Mouse (Mus musculus): ENCODE data around the gene Brf1. TPM values are rescaled to one million over a fixed set of nuclear protein-coding genes. Genes with fewer than 3 reads are reported as not detected.
A peak's percentile ranks its signal among the peaks of the same experiment; 100 is the strongest.

Brf1 gene
- polyA plus RNA-seq, 1 experiment from 2014 or later, result 58.1 TPM

DNA sequence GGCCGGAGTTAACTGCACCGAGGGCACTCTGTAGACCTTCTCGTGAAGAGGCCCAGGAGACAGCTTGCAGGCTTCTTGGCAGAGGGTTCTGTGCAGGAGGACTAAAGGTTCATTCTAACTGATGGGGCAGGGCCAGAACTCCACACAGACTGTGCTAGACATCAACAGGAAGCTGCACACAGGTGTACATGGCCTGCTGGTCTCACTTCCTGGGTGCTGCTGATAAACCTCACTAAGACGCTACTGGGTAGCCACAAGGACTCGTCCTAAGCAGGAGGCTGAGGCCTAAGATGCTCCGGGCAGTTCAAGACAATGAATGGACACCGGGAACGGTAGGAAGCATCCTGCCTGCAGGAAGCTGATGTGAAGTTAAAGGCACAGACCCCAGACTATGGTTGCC is 41.1 kb downstream of the Brf1 start:
- no peak for DNase-seq (ENCODE audit: extremely low spot score, low spot score)
- Histone ChIP-seq H3K4me1 (peaks cover 9% of the 10 kb centered on the region), H3K27me3 (ENCODE audit: poor library complexity, severe bottlenecking) (no peaks in the 10 kb centered on the region), H3K27ac (no peak overlapping the region), H3K9me3 (no peaks in the 10 kb centered on the region), H3K4me3 (no peak overlapping the region), H3K36me3 (replicated peaks) (peaks cover 76% of the 10 kb centered on the region)
- WGBS, result 86% methylated on average over 8 of the region's 8 CpGs

DNA sequence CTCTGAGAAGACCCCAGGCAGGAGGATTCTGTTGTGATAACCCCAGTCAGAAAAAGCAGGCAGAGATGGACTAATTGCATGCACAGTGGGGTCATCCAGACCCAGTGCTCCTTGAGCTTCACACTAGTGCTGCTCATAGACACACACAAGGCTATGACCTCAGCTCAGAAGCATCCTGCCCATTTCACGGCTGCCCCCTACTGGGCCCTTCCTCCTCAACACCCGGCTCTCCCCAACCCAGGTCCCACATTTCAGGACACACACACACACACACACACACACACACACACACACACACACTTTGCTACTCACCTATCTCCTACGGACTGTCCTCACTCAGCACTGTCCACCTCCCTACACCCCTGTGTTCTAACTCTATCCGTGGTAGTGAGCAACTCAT is 42.2 kb downstream of the Brf1 start:
- peak overlapping the region; percentile 37; the same call in 1 of the 2 replicates for H3K27ac ChIP-seq
- H3K27me3 ChIP-seq (ENCODE audit: poor library complexity, severe bottlenecking), result no peaks in the 10 kb centered on the region
- H3K4me3 ChIP-seq, result no peak overlapping the region
- peaks cover 67% of the 10 kb centered on the region for H3K36me3 ChIP-seq (replicated peaks)
- peak; percentile 45 for DNase-seq (ENCODE audit: extremely low spot score, low spot score)
- H3K4me1 ChIP-seq, result peaks cover 9% of the 10 kb centered on the region
- WGBS, result 37% methylated on average over 4 of the region's 4 CpGs
- H3K9me3 ChIP-seq, result no peaks in the 10 kb centered on the region

DNA sequence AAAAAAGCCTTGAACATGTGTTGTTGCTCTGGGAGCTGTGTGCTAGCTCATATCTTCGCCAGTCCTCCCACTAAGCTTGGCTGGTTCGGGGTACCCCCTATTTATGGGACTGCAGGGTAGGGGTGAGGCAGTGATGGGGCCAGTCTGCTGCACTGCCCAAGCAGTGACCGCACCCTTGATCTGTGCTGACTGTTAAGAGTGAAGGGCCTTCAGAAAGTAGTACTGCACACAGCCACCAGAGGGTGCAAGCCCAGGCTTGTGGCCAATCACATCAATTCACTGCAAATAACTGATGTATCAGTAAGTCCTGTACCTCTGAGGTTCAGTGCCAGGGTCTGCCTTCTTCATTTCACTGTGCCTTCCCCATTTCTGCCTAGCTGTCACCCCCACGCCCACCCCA is 44.7 kb downstream of the Brf1 start:
- H3K27ac ChIP-seq, result no peak overlapping the region
- H3K9me3 ChIP-seq, result no peaks in the 10 kb centered on the region
- DNase-seq (ENCODE audit: extremely low spot score, low spot score), result peak; percentile 76
- H3K27me3 ChIP-seq (ENCODE audit: poor library complexity, severe bottlenecking), result peaks cover 11% of the 10 kb centered on the region; the same call in 1 of the 2 replicates
- H3K4me3 ChIP-seq, result no peak overlapping the region
- H3K4me1 ChIP-seq, result peaks cover 27% of the 10 kb centered on the region
- 40% methylated on average over 4 of the region's 4 CpGs for WGBS
- peaks cover 42% of the 10 kb centered on the region for H3K36me3 ChIP-seq (replicated peaks)

DNA sequence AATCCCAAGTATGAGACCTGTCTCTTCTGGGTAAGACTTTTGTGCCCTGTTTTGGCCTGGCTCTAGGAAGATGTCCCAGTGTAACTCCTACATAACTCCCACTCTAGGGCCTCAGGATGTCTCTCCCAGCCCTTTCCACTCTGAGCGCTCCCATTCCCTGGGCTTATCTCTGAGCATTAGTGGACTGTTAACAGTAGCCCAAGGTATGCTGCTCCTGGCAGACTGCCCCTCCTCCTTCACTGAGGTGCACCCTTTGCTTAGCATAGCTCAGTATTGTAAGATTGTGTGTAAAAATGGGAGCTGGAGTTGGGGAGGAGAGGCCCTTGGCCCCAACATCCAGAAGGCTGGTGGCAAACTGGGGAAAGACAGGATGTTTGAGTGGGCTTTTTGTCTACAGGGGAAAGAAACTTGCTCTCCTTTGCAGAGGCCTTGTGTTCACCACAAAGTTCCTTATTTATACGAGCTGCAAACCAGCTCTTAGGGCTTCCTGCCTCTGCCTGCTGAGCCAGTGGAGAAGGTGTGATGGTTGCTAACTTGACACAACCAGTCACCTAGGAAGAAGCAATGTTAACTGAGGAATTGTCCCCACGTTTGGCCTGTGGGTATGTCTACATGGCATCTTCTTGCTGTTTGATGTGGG is 47.5 kb downstream of the Brf1 start:
- H3K27ac ChIP-seq, result 0 out of 2 replicates have a peak overlapping the region, but pooled peaks have one; percentile 48
- no peaks in the 10 kb centered on the region for H3K9me3 ChIP-seq
- peaks cover 11% of the 10 kb centered on the region; the same call in 1 of the 2 replicates for H3K27me3 ChIP-seq (ENCODE audit: poor library complexity, severe bottlenecking)
- DNase-seq (ENCODE audit: extremely low spot score, low spot score), result no peak
- 79% methylated on average over 3 of the region's 3 CpGs for WGBS
- H3K4me1 ChIP-seq, result peaks cover 44% of the 10 kb centered on the region
- H3K36me3 ChIP-seq (replicated peaks), result peaks cover 16% of the 10 kb centered on the region
- H3K4me3 ChIP-seq, result no peak overlapping the region

DNA sequence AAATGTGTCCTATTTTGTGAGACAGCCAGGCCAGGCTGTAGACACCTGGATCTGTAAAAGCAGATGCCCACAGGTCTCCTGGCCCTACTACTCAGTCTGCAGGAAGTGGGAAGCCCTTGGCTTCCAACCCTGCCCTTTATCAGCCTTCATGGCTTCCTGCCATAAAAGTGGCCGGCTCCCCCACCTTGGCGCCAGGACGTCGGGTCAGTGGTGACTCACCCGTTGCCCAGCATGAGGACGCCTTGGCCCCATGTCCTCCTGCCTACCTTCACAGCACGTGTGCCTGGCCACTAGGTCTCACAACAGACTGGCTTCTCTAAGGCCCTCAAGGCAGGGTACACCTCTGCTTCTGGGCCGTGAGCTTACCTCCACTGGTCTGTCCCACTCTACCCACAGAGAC is 48.1 kb downstream of the Brf1 start:
- Histone ChIP-seq H3K9me3 (no peaks in the 10 kb centered on the region), H3K36me3 (replicated peaks) (peaks cover 11% of the 10 kb centered on the region), H3K4me1 (peaks cover 49% of the 10 kb centered on the region), H3K27me3 (ENCODE audit: poor library complexity, severe bottlenecking) (peaks cover 11% of the 10 kb centered on the region; the same call in 1 of the 2 replicates), H3K27ac (0 out of 2 replicates have a peak overlapping the region, but pooled peaks have one; percentile 48), H3K4me3 (no peak overlapping the region)
- DNase-seq (ENCODE audit: extremely low spot score, low spot score), result no peak
- WGBS, result 84% methylated on average over 8 of the region's 8 CpGs

DNA sequence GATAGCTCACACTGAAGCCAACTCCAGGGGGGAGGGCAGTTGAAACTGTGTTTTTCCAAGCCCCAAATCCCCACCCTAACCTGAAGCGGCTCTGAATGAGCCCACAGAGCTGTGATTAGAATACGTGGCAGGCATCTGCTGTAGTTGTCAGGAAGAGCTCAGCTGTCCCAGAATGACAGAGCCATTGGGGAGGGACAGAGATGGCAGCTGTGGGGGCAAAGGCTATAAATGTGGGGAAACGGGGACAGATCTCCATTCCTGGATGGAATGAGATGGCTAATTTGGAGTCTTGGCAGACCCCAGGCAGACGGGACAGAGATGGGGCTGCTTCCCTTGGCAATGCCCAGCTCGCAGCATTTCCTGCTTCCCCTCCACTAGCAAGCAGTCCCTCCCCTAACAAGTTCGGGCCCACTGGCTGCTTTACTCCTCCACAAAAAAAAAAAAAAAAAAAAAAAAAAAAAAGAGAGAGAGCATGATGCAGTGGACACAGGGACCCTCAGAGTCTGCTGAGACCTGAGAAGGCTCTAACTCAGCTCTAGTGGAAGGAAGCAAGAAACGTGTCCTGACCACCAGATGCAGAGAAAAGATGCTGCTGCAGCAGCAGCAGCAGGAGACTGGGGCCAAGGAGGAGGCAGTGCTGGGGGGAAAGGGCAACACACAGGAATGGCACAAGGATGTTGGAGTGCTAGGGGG is 49.2 kb downstream of the Brf1 start:
- Histone ChIP-seq H3K27me3 (ENCODE audit: poor library complexity, severe bottlenecking) (peaks cover 16% of the 10 kb centered on the region), H3K36me3 (replicated peaks) (0 out of 2 replicates have a peak, but pooled peaks cover 3% of the 10 kb centered on the region), H3K9me3 (no peaks in the 10 kb centered on the region), H3K4me3 (peak overlapping the region; percentile 75), H3K4me1 (peaks cover 52% of the 10 kb centered on the region), H3K27ac (peak overlapping the region; percentile 96)
- DNase-seq (ENCODE audit: extremely low spot score, low spot score), result no peak
- WGBS, result 31% methylated on average over 7 of the region's 7 CpGs

DNA sequence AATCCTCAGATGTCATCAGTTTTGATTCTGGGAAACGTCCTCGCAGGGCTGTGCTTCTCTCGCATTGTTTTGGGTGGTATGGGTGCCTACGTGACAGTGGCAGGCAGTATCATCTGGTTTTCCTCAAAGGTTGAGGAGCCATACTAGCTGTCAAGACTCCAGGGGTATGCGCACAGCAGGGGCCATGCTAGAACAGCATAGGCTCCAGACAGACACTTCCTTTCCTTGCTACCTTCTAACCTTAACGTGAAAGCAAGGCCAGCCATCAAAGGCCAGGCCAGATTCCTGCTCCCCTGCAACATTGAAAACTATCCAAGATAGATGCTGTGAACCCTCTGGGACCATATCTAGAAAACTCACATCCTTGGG is 49.8 kb downstream of the Brf1 start:
- 9% methylated on average over 6 of the region's 6 CpGs for WGBS
- no peak for DNase-seq (ENCODE audit: extremely low spot score, low spot score)
- H3K27ac ChIP-seq, result peak overlapping the region; percentile 96

DNA sequence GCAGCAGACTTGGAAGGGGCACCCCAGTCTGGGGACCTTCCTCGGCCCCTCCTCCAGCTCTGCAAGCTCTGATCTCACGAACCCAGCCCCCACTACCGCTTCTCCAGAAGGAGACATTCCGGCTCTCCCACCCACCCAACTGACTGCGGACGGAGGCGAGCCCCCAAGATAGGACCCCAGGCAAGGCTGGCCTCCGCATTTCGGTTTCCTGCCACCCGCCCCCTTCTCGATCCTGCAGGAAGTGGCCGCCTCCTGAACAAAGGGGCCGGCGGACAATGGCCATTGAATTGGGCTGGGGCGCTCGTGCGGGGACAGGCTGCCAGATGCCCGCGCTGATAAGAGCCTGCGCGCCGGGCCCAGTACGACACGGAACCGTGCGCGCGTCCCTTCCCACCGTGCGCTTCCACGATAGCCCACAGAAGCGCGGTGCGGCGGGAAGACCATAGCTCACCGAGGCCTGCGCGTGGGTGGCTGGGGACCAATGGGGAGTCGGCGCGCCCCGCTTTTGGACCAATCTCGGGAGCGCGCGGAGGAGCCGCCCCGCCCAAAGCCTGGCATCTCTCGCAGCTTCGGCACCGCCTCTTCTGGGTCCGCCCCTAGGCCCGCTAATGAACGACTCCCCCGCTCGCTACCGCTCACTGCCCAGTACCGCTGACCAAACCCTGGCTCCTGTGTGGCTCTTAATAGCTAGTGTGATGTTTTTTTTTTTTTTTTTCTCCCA is 50.3 kb downstream of the Brf1 start:
- WGBS, result under 1% methylated on average over 58 of the region's 58 CpGs
- Histone ChIP-seq H3K4me1 (peaks cover 52% of the 10 kb centered on the region), H3K9me3 (no peaks in the 10 kb centered on the region), H3K27me3 (ENCODE audit: poor library complexity, severe bottlenecking) (peaks cover 16% of the 10 kb centered on the region), H3K27ac (peak overlapping the region; percentile 96), H3K4me3 (peak overlapping the region; percentile 75), H3K36me3 (replicated peaks) (0 out of 2 replicates have a peak, but pooled peaks cover 3% of the 10 kb centered on the region)
- peak; percentile 89 for DNase-seq (ENCODE audit: extremely low spot score, low spot score)

More for the DNA sequence above, 49.8 kb downstream of the Brf1 start:
- peaks cover 16% of the 10 kb centered on the region for H3K27me3 ChIP-seq (ENCODE audit: poor library complexity, severe bottlenecking)
- H3K4me1 ChIP-seq, result peaks cover 52% of the 10 kb centered on the region
- no peaks in the 10 kb centered on the region for H3K9me3 ChIP-seq
- peak overlapping the region; percentile 75 for H3K4me3 ChIP-seq
- 0 out of 2 replicates have a peak, but pooled peaks cover 3% of the 10 kb centered on the region for H3K36me3 ChIP-seq (replicated peaks)

DNA sequence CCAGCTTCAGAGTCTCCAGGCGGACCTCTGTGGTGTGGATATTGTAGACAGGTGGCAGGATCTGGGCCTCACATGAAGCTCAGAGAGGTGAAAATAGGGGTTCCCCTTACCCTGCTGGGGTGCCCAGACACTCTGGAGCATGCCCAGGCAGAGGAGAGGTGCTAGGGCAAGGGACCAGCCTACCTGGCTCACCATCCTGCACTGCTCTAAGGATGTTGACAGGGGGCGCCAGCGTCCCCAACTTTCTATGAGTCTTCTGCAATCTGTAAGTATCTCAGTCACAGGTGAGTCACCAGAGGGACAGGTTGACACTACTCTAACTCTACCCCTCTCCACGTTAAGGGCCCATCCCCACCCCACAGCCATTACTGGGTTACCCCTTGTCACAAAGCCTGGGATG is 53.2 kb downstream of the Brf1 start:
- peaks cover 52% of the 10 kb centered on the region for H3K4me1 ChIP-seq
- H3K27ac ChIP-seq, result peak overlapping the region; percentile 58
- DNase-seq (ENCODE audit: extremely low spot score, low spot score), result no peak
- H3K36me3 ChIP-seq (replicated peaks), result no peaks in the 10 kb centered on the region
- H3K27me3 ChIP-seq (ENCODE audit: poor library complexity, severe bottlenecking), result peaks cover 30% of the 10 kb centered on the region
- H3K4me3 ChIP-seq, result no peak overlapping the region
- 25% methylated on average over 4 of the region's 4 CpGs for WGBS
- no peaks in the 10 kb centered on the region for H3K9me3 ChIP-seq

DNA sequence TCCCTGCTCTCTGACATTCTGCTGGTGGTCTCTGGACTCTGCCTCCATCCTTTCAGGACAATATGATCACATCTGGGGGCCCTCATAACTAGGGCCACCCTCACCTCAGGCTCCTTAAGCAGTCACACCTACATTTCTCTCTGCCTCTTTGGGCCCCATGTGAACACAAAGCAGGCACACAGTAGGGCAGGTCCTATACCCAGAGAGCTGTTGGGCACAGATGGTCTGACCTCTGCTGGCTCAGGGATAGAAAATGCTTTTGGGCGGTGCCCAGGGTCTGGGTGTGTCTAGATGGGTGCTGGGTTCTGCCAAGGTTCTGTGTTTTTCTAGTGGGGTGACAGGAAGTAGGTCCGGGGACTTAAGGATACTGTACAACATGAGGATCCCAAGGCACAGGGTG is 56.8 kb downstream of the Brf1 start:
- Histone ChIP-seq H3K4me3 (no peak overlapping the region), H3K4me1 (peaks cover 52% of the 10 kb centered on the region), H3K9me3 (no peaks in the 10 kb centered on the region), H3K27ac (no peak overlapping the region), H3K27me3 (ENCODE audit: poor library complexity, severe bottlenecking) (peaks cover 23% of the 10 kb centered on the region), H3K36me3 (replicated peaks) (no peaks in the 10 kb centered on the region)
- no peak for DNase-seq (ENCODE audit: extremely low spot score, low spot score)
- 74% methylated on average over 2 of the region's 2 CpGs for WGBS

DNA sequence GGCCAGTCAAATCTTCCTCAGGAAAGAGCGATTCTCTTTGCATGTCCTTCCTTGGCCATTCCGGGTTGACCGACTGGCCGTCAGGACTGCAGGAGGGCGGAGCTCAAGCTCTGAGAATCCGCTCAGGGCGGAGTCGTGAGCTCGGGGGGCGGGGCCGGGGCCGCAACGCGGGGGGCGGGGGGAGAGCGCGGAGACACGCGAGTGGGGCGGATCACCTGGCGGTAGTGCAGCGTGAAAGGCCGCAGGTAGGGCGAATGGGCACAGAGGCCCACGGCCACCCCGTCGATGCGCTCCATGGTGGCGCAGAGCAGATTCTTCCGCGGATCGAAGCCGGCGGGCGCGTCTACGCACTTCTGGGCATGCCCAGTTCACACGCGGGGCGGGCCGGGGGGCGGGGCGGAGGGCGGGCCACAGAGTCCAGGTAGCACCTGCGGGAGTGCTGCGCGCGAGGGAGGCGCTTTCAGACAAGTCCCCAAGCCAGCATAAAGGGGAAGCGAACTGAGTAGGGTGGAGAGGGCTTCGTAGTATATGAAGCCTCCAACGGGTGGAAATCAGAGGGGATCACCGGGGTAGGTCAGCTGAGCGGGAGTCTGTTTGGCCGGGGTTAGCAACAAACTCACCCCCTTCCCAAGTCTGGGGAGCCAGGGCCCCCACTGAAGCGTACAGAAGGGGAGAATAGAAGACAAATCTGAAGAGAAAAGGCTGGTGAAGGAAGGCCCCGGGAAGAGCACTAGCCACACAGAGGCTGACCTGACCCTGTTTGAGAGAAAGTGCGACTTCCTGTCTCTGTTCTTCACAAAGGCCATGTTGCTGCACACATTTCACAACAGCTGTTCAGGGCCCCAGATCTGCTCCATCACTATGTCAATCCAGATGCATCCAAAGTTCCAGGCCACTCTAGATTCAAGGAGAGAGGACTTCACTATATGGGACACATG is 58.5 kb downstream of the Brf1 start, which contains the start of gene Nudt14:
TSS of gene Nudt14 (minus strand) at position 349 of the 938 bp plus-strand sequence.
- 2% methylated on average over 58 of the region's 58 CpGs for WGBS
- H3K4me1 ChIP-seq, result peaks cover 51% of the 10 kb centered on the region
- no peaks in the 10 kb centered on the region; the same call in 1 of the 2 replicates for H3K36me3 ChIP-seq (replicated peaks)
- peak within 1 kb of the TSS; percentile 96 for H3K27ac ChIP-seq
- peak within 1 kb of the TSS; percentile 88 for H3K4me3 ChIP-seq
- H3K9me3 ChIP-seq, result no peaks in the 10 kb centered on the region
- peaks cover 23% of the 10 kb centered on the region for H3K27me3 ChIP-seq (ENCODE audit: poor library complexity, severe bottlenecking)
- DNase-seq (ENCODE audit: extremely low spot score, low spot score), result peak; percentile 79
